Mouse (Mus musculus): Measurements from ENCODE around the gene Tmem178. TPM values are rescaled to one million over a fixed set of nuclear protein-coding genes. Genes with fewer than 3 reads are reported as not detected.

Tmem178 gene
- polyA plus RNA-seq, 1 experiment from 2014 or later, result 2.8 TPM

Other genes starting within 250 kb of the Tmem178 start
- gene Map4k3, start 216.1 kb upstream of the Tmem178 start, polyA plus RNA-seq (2015; fragmentation: Nextera tagmentation; extraction: Ambion mirVana), result 23.6 and 23.9 TPM in 2 replicates
- gene Thumpd2, start 120.5 kb downstream of the Tmem178 start, polyA plus RNA-seq (2015; fragmentation: Nextera tagmentation; extraction: Ambion mirVana), result 12.4 and 13.5 TPM in 2 replicates

Measured in embryonic facial prominence, embryonic 15.5 days (tissue).